Mouse (Mus musculus) MEL (cell line): ENCODE measurements around the gene Hmx2. TPM values are rescaled to one million over a fixed set of nuclear protein-coding genes. Genes with fewer than 3 reads are reported as not detected.

Experiments used
- DNase-seq: peaks from one replicate; pipeline ENCODE4 v3.0.0; 2011; ENCODE audit warnings: low read depth, low spot score
- H3K27ac ChIP-seq: 2 replicates; pipeline ENCODE4 v1.5.1; 2012; ENCODE audit warnings: low read depth, mild to moderate bottlenecking, control low read depth, low read length, moderate library complexity; ENCODE audit not compliant: control insufficient read depth
- H3K27me3 ChIP-seq, 2 experiments: fragments of 150-350 bp in 1 of 2; sonication (generic) in 1 of 2; 2 replicates each; pipeline ENCODE4 v1.6.1; 2012; ENCODE audit warnings: low read length in 2 of 2, mild to moderate bottlenecking in 2 of 2, improper control_type of control experiment in 1 of 2, moderate library complexity in 1 of 2; ENCODE audit not compliant: insufficient read depth in 2 of 2, control insufficient read depth in 1 of 2
- H3K36me3 ChIP-seq, 2 experiments: 2 replicates each; pipeline ENCODE4 v1.6.1; 2012 to 2014; ENCODE audit warnings: low read length in 2 of 2, improper control_type of control experiment in 1 of 2, inconsistent platforms in 1 of 2, mild to moderate bottlenecking in 1 of 2; ENCODE audit not compliant: insufficient read depth in 2 of 2, control insufficient read depth in 1 of 2
- H3K4me1 ChIP-seq, 2 experiments: fragments of 150-350 bp in 1 of 2; sonication (generic) in 1 of 2; 2 replicates each; pipeline ENCODE4 v1.6.1; 2012; ENCODE audit warnings: low read length in 2 of 2, improper control_type of control experiment in 1 of 2, mild to moderate bottlenecking in 1 of 2; ENCODE audit not compliant: insufficient read depth in 2 of 2, control insufficient read depth in 1 of 2
- H3K4me3 ChIP-seq, 2 experiments: fragments of 150-350 bp in 1 of 2; sonication (generic) in 1 of 2; 2 replicates each; pipeline ENCODE4 v1.5.1; 2012; ENCODE audit warnings: low read depth in 2 of 2, low read length in 2 of 2, mild to moderate bottlenecking in 2 of 2, moderate library complexity in 2 of 2, control low read depth in 1 of 2, improper control_type of control experiment in 1 of 2; ENCODE audit not compliant: control insufficient read depth in 1 of 2, insufficient read depth in 1 of 2
- H3K79me2 ChIP-seq: 2 replicates; pipeline ENCODE4 v1.6.1; 2012; ENCODE audit warnings: mild to moderate bottlenecking, low read length, moderate library complexity; ENCODE audit not compliant: control insufficient read depth, poor library complexity, insufficient read depth
- H3K9ac ChIP-seq: 2 replicates; pipeline ENCODE4 v1.6.1; 2012; ENCODE audit warnings: low read depth, mild to moderate bottlenecking, control low read depth, low read length, moderate library complexity; ENCODE audit not compliant: control insufficient read depth, poor library complexity, severe bottlenecking
- H3K9me3 ChIP-seq: fragments of 150-350 bp; sonication (generic); replicated peaks from 2 replicates; pipeline ENCODE4 v1.6.1; 2012; ENCODE audit warnings: mild to moderate bottlenecking, low read length, improper control_type of control experiment, moderate library complexity; ENCODE audit not compliant: insufficient read depth
- BHLHE40 ChIP-seq: IDR thresholded peaks from 2 replicates; pipeline ENCODE4 v1.6.1; 2012; ENCODE audit warnings: low read depth, mild to moderate bottlenecking, inconsistent platforms, low read length, improper control_type of control experiment, borderline replicate concordance
- CTCF ChIP-seq, 3 experiments: IDR thresholded peaks in 2 of 3; conservative IDR thresholded peaks in 1 of 3; 2 replicates each; pipeline ENCODE4 v1.5.1; 2011 to 2012; ENCODE audit warnings: low read length in 3 of 3, low read depth in 2 of 3, mild to moderate bottlenecking in 2 of 3, improper control_type of control experiment in 1 of 3, inconsistent platforms in 1 of 3, mixed read lengths in 1 of 3, moderate library complexity in 1 of 3; ENCODE audit not compliant: control insufficient read depth in 1 of 3, insufficient read depth in 1 of 3, poor library complexity in 1 of 3, severe bottlenecking in 1 of 3
- E2F4 ChIP-seq: IDR thresholded peaks from 2 replicates; pipeline ENCODE4 v1.6.1; 2011; ENCODE audit warnings: low read depth, low read length, improper control_type of control experiment, borderline replicate concordance
- ELF1 ChIP-seq: IDR thresholded peaks from 2 replicates; pipeline ENCODE4 v1.6.1; 2014; ENCODE audit warnings: low read depth, mild to moderate bottlenecking, inconsistent platforms, low read length, improper control_type of control experiment, moderate library complexity
- GABPA ChIP-seq: IDR thresholded peaks from 2 replicates; pipeline ENCODE4 v1.6.1; 2012; ENCODE audit warnings: low read depth, mild to moderate bottlenecking, inconsistent platforms, low read length, improper control_type of control experiment, moderate library complexity
- HCFC1 ChIP-seq: IDR thresholded peaks from 2 replicates; pipeline ENCODE4 v1.6.1; 2012; ENCODE audit warnings: low read depth, mild to moderate bottlenecking, inconsistent platforms, low read length, improper control_type of control experiment, moderate library complexity
- MAFK ChIP-seq: IDR thresholded peaks from 2 replicates; pipeline ENCODE4 v1.6.1; 2011; ENCODE audit warnings: low read depth, mild to moderate bottlenecking, low read length, improper control_type of control experiment, borderline replicate concordance
- MAX ChIP-seq: IDR thresholded peaks from 2 replicates; pipeline ENCODE4 v1.6.1; 2011; ENCODE audit warnings: low read length, improper control_type of control experiment
- MEF2A ChIP-seq: IDR thresholded peaks from 2 replicates; pipeline ENCODE4 v1.6.1; 2014; ENCODE audit warnings: low read depth, mild to moderate bottlenecking, inconsistent platforms, low read length, improper control_type of control experiment; ENCODE audit not compliant: poor library complexity, insufficient replicate concordance, severe bottlenecking; ENCODE audit errors: extremely low read depth
- MXI1 ChIP-seq: IDR thresholded peaks from 2 replicates; pipeline ENCODE4 v1.6.1; 2011; ENCODE audit warnings: mild to moderate bottlenecking, low read depth, low read length, improper control_type of control experiment
- MYB ChIP-seq: IDR thresholded peaks from 2 replicates; pipeline ENCODE4 v1.6.1; 2011; ENCODE audit warnings: mild to moderate bottlenecking, low read depth, low read length, improper control_type of control experiment
- RAD21 ChIP-seq: IDR thresholded peaks from 2 replicates; pipeline ENCODE4 v1.6.1; 2011; ENCODE audit warnings: mild to moderate bottlenecking, low read depth, low read length, improper control_type of control experiment
- SIN3A ChIP-seq: IDR thresholded peaks from 2 replicates; pipeline ENCODE4 v1.6.1; 2012; ENCODE audit warnings: low read length, improper control_type of control experiment, inconsistent platforms
- SMC3 ChIP-seq: IDR thresholded peaks from 2 replicates; pipeline ENCODE4 v1.6.1; 2011; ENCODE audit warnings: low read depth, low read length, improper control_type of control experiment
- TAL1 ChIP-seq: IDR thresholded peaks from 2 replicates; pipeline ENCODE4 v1.6.1; 2012; ENCODE audit warnings: mild to moderate bottlenecking, inconsistent platforms, low read length, moderate library complexity, mixed read lengths
- TBP ChIP-seq: IDR thresholded peaks from 2 replicates; pipeline ENCODE4 v1.8.0; 2011; ENCODE audit warnings: low read depth, low read length, improper control_type of control experiment
- TCF12 ChIP-seq: IDR thresholded peaks from 2 replicates; pipeline ENCODE4 v1.6.1; 2014; ENCODE audit warnings: low read depth, mild to moderate bottlenecking, inconsistent platforms, low read length, improper control_type of control experiment, moderate library complexity
- UBTF ChIP-seq: IDR thresholded peaks from 2 replicates; pipeline ENCODE4 v1.6.1; 2012; ENCODE audit warnings: low read depth, mild to moderate bottlenecking, inconsistent platforms, low read length, improper control_type of control experiment, moderate library complexity, borderline replicate concordance; ENCODE audit not compliant: insufficient read depth
- USF2 ChIP-seq, 2 experiments: IDR thresholded peaks; 2 replicates each; pipeline ENCODE4 v1.6.1; 2011 to 2012; ENCODE audit warnings: improper control_type of control experiment in 2 of 2, low read length in 2 of 2, borderline replicate concordance in 1 of 2, inconsistent platforms in 1 of 2, low read depth in 1 of 2, mild to moderate bottlenecking in 1 of 2; ENCODE audit not compliant: insufficient read depth in 1 of 2
- ZC3H11A ChIP-seq: IDR thresholded peaks from 2 replicates; pipeline ENCODE4 v1.6.1; 2012; ENCODE audit warnings: low read depth, mild to moderate bottlenecking, inconsistent platforms, low read length, improper control_type of control experiment
- ZMIZ1 ChIP-seq: IDR thresholded peaks from 2 replicates; pipeline ENCODE4 v1.6.1; 2012; ENCODE audit warnings: low read depth, mild to moderate bottlenecking, inconsistent platforms, low read length, improper control_type of control experiment, moderate library complexity
- ZNF384 ChIP-seq: IDR thresholded peaks from 2 replicates; pipeline ENCODE4 v1.6.1; 2012; ENCODE audit warnings: low read depth, mild to moderate bottlenecking, inconsistent platforms, low read length, improper control_type of control experiment
- polyA plus RNA-seq, 2 experiments: library from polyadenylated mRNA; stranded (reverse) in 1 of 2; unstranded in 1 of 2; fragments of >175 nt in 1 of 2; fragments of >200 nt in 1 of 2; gene quantifications; 2 replicates each; pipeline versions ENCODE4 v1.2.1 to v1.2.4; 2012; ENCODE audit warnings: low replicate concordance in 2 of 2, low read depth in 1 of 2; ENCODE audit not compliant: insufficient read length in 2 of 2, insufficient read depth in 1 of 2, missing spikeins in 1 of 2
- total RNA-seq: library from RNA; depleted of rRNA; stranded (reverse); fragments of 300-350 nt; gene quantifications from 2 replicates; pipeline ENCODE4 v1.2.3, GENCODE M21; 2012

Hmx2 gene
- total and polyA plus RNA-seq, 3 experiments: 1.9 to 6.4 TPM; not detected in 1

GRCm38 (mm10) chr7:131546423-131546822 lies 2.1 kb upstream of the Hmx2 start:
- Histone ChIP-seq H3K4me3 (no peak overlapping the region), H3K79me2 (no peaks in the 10 kb centered on the region), H3K9me3 (no peaks in the 10 kb centered on the region), H3K27me3 (no peaks in the 10 kb centered on the region), H3K9ac (no peak overlapping the region), H3K36me3 (no peaks in the 10 kb centered on the region), H3K27ac (no peak overlapping the region)
- no peak for DNase-seq
- TF ChIP-seq CTCF (IDR thresholded peaks at IDR 0.05 in 2 of 3, conservative IDR thresholded peaks at IDR 0.05 in 1 of 3; ENCODE audit: control insufficient read depth in 1 of 3, insufficient read depth in 1 of 3, low read depth in 2 of 3, low read length in 3 of 3, poor library complexity in 1 of 3, severe bottlenecking in 1 of 3) (no peak), GABPA (no peak), MYB (no peak), USF2 (IDR thresholded peaks at IDR 0.05; ENCODE audit: borderline replicate concordance in 1 of 2, insufficient read depth in 1 of 2, low read depth in 1 of 2, low read length in 2 of 2) (no peak), MAFK (no peak), TAL1 (no peak), MAX (no peak), MEF2A (no peak)
- TF ChIP-seq, all 39 proteins: peak for 0
- H3K4me1 ChIP-seq: no peaks in the 10 kb centered on the region

- DNase-seq: no peak
- H3K79me2 ChIP-seq: no peaks in the 10 kb centered on the region
- no peak overlapping the region for H3K4me3 ChIP-seq
- no peaks in the 10 kb centered on the region for H3K4me1 ChIP-seq
- no peak overlapping the region for H3K27ac ChIP-seq
- H3K36me3 ChIP-seq: no peaks in the 10 kb centered on the region
- no peaks in the 10 kb centered on the region for H3K27me3 ChIP-seq
- H3K9ac ChIP-seq: no peak overlapping the region
- TF ChIP-seq TBP (no peak), MYB (no peak), MAFK (no peak), ZC3H11A (no peak), ZNF384 (no peak)
- no peaks in the 10 kb centered on the region for H3K9me3 ChIP-seq
Measured at GRCm38 (mm10) chr7:131547481-131547880, 1.1 kb upstream of the Hmx2 start.

GRCm38 (mm10) chr7:131551471-131551870 lies 2.9 kb downstream of the Hmx2 start:
- no peaks in the 10 kb centered on the region for H3K36me3 ChIP-seq
- no peak for DNase-seq
- H3K79me2 ChIP-seq: peaks cover 5% of the 10 kb centered on the region; the same call in 1 of the 2 replicates
- H3K27me3 ChIP-seq: no peaks in the 10 kb centered on the region
- H3K27ac ChIP-seq: no peak overlapping the region
- no peak overlapping the region for H3K9ac ChIP-seq
- TF ChIP-seq UBTF (no peak), MXI1 (no peak), HCFC1 (no peak), SIN3A (no peak), GABPA (no peak), BHLHE40 (no peak), TCF12 (no peak), E2F4 (no peak), RAD21 (no peak), ZMIZ1 (no peak), ZC3H11A (no peak), ELF1 (no peak), ZNF384 (no peak), MYB (no peak), SMC3 (no peak)
- H3K4me3 ChIP-seq: no peak overlapping the region
- H3K4me1 ChIP-seq: peaks cover 0 to 3% of the 10 kb centered on the region in 2 experiments; a peak in 1 of 4 replicates
- no peaks in the 10 kb centered on the region for H3K9me3 ChIP-seq
